Mouse (Mus musculus) forelimb bud, embryonic 11.5 days (tissue): ENCODE results near the gene Mllt6.
"Not testable (repeated sequence)": the region's sequence is repeated elsewhere in the genome, so short reads cannot be mapped to it uniquely, and the experiment has no call there.

Experiments used
- DNase-seq: peaks from one replicate; pipeline ENCODE4 v3.0.0-alpha.2; 2012; ENCODE audit warnings: low read depth, low spot score

Mllt6 gene

DNA sequence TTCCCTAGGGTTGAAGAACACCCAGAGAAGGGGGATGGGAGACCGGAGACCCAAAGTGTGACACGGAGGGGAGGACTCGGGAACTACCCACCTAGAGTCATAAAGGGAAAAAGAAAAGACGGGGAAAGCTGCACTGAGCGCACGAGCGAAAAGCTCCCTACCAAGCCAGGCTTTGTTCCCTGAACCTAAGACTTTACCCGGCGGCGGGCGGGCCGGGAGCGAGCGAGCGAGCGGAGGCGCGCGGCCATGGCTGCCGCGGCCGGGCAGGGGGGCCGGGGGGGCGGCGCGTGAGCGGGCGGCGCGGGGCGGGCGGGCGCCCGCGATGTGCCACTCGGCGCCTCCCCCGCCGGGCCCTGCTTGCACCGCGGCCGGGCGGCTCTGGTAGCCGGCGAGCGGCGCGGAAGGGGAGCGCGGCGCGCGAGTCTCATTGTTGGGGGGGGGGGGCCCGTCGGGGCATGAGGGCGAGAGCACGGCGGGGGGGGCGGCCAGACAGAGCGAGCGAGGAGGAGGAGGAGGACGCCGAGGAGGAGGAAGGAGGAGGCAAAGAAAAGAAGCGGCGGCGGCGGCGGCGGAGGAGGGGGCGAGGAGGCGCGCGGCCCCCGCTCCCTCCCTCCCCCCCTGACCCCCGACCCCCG lies at the start of gene Mllt6:
Mllt6 (plus strand) TSS at position 522 of the 635 bp plus-strand sequence.
- peak; percentile 76 for DNase-seq

DNA sequence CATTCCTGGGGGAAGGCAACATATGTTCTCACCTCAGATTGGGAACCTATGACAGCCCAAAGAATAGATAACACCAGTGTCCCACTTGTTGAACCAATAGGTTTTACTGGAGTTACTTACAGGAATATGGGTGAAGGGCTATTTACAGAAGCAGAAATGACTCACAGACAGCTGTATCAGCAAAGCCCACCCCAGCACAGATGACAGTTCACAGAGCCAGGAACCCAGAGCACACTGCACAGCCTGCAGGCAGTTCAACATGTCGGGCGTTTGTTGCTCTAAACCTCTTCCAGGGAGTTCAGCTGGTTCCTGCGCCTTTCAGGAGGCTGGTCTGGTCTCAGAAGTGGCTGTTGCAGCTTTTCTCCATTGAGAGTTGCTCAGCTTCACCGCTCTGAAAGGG lies 47.9 kb upstream of the Mllt6 start:
- DNase-seq = no peak

DNA sequence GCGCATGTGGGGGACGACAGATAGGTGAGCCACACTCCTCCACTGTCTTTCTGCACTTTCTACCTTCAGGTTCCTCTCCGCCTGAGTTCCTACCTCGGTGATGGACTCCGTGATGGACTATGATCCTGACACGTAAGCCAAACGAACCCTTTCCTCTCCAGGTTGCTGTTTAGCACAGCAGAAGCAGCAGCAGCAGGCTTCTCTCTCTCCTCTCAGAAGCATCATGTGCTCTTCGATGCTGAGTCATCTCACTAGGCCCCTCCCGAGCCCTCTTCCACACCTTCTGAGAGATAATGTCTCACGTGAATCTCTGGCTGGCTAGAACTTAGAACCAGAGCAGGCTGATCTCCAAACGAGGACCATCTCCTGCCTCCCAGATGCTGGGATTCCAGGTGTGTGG lies 44.8 kb upstream of the Mllt6 start:
- DNase-seq = no peak

DNA sequence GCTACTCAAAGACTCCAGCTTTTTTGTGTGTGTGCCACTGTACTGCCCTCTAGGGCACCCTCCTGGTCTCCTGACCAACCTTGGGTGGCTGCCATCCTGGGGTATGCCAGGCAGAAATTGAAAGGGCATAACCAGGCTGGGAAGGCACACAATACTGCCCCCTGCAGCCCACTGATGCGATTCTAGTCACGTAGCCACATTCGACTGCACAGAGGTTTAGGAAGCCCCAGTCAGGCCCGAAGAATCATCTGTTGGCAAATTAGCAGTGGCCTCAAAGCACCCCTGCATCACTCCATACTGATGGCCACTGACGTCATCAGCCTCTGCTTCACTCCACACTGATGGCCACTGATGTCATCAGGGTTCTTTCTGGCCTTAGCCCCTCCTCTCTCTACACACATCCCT lies 43.8 kb upstream of the Mllt6 start:
- DNase-seq = no peak

DNA sequence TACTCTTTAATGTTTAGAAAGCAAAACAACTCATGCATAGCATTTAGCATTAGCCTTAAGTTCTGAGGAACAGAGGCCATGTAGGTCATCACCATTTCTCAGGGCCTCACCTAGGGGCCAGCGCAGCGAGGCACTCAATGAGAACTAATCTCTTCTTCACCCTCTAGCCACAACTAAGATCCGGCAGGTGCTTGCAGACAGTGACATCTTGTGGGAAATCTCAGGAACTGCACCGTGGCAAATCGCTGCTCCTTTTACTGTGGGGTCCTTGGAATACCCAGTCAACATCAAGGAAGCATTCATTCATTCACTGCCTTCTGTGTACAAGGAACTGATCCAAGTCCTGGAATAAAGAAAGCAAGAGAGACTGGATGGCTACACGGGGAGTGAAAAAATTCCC lies 40.8 kb upstream of the Mllt6 start:
- peak; percentile 76 for DNase-seq

DNA sequence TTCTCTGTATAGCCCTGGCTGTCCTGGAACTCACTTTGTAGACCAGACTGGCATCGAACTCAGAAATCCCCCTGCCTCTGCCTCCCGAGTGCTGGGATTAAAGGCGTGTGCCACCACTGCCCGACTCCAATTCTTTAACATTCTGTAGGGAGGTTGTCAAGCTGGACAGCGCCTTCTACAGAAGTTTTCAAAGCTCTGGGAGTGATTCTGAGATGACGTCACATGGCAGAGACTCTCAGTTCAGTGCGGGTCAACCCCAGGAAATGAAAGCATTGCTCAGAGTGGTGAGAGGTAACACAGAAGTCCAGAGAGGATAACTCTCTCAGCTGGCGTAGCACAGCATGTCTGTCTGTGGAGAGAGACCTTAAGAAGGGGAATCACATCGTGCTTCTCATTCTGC lies 40.0 kb upstream of the Mllt6 start:
- DNase-seq = no peak

DNA sequence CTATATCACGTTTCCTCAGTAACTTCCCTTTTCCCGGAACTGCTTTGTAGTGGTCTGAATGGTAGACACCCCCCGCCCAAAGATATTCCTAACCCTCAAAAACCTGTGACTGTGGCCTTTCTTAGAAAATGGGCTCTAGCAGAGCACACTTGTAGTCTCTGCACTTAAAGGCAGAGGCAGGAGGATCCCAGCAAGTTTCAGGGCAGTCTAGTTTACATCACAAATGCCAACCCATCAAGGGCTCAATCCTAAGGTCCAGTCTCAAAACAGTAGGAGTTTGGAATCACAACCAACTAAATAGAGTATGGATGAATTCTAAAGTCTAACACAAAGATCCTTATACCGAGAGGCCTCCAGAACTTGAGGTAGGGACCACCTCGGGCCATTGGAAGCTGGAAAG lies 37.7 kb upstream of the Mllt6 start:
- DNase-seq = no peak

DNA sequence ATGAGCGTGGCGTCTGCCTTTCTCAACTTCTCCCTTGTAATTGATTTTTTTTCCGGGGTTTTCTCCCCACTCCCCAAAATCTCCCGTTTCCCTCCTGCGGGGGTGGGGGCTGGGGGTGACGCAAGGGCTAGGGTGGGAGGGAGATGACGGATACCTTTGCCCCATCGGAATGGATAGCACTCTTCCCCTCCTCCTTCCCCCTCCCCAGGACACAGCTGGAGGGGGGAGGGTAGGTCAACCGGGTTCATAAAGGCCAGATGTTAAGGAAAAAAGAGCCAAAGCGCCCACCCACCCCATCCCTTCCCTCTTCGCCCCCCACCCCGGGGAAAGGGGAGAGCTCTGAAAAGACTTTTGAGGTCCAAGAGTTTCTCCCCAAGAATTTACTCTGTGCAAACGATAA lies 36.8 kb upstream of the Mllt6 start:
- DNase-seq = no peak

DNA sequence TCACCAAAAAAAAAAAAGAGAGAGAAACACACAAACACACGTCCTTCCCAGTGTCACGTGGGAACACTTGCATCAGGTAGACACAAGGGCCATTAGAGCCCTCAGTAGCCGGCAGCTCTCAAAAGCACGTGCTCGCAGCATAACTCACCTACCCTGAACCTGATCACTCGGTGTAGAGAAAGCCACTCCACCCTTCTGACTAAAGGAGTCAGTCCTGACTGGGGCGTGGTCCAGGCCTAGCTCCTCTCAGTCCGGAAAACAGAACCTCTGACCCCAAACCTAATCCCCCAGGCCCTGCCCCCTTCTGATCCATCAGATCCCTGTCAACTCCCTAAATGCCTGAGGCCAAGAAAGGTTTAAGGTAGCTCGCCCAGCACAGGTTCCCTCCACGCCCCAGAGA lies 36.4 kb upstream of the Mllt6 start:
- DNase-seq = no peak

DNA sequence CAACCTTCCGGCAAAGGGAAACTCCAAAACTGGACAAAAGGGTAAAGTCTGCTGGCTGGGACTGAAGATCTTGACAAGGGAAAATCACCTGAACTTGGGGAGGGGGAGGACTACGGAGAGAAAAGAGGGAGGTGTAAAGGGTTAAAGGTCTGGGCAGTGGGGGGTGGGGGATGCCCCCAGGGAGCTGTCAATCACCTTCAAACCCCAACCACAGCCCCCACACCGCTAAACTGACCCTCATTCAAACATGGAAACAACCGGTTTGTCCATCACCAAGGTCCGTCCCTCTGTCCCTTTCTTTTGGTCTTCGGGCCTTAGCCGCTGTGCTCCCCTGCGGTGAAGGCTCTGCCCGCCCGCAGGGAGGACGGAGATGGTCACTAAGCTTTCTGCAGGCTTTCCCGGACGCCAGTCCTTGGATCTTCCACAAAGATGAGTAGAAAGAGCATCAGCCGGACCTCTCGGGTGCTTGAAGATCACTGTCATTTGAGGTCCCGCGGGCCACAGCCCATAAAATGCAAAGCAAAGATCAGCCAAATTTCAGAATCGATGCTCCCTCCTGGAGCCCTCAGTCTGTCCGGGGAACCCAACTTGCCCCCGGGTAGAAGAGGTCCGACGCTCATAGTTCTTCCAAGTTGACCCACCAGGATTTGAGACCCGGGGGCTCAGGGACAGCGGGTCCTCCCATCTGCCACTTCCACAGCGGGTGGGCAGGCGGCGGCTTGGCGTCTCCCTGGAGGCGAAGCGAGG lies 35.5 kb upstream of the Mllt6 start:
- no peak for DNase-seq

DNA sequence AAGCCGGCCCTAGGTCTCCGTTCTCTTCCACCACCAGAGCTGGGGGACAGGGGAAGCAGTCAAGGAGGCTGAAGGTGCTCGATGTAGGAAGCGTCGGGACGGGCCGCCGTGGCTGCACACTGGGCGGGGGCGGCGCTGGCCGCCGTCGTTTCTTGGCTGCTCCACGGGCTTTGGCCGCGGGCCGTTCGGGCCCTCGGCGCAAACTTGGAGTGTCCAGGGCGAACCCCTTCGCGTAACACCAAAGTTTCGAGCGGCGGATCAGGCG lies 35.0 kb upstream of the Mllt6 start:
- no peak for DNase-seq

DNA sequence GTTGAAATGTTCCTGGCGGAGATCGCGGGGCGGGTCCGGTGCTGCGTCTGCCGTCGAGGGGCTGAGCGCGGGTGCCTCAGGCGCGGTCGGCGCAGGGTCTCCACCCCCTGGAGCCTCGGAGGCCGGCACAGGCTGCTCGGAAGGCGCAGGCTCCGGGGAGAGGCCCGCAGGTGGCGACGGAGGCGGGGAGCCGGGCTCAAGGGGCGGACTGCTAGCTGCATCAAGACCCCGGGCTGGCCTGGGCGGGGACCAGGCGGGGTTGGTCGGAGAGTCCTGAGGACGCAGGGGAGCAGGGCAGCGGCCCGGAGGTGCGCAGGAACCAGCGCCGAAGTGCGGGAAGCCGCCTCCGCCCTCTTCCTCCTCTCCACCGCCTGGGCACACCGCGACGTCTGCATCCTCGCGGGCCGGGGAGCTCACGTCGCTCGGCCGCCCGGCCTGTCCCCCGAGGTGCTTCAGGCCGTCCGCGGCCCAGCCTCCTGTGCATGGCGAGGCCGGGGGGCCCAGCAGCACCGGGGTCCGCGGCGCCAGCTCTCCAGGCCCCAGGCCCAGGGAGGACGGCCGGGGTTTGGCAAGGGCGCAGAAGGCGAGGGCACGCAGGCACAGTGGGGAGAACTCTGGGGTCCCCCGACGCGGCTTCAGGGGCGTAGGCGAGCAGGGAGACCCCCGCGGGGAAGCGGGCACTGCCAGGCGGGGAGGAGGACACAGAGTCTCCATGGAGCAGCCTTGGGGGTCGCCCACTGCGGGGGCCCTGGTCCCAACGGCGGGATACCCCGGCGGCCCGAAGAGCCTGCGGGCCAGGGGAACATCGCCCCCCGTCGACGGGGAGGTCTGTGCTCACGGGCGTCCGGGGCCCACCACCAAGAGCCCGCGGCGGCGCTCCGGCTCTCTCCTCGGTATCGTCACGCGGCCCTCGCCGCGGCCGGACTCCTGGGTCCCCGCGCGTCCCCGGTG lies 34.4 kb upstream of the Mllt6 start:
- peak; percentile 38 for DNase-seq

DNA sequence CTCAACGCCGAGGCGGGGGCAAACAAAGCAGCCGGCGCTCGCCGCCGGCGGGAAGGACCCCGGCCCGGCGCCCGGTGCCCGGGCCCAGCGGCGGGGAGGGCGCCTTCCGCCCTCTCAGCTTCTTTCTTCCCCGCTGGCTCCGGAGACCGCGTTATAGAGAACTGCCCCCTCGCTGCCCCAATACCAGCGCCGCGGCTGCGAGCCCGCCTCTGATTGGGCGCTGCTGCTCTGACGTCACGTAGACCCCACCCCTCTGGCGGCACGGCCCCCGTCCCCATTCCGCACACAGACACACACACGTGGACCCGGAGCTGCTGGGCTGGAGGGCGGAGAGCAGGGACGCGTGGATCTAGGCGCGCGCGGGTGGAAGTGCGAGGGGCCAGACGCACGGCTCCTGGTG lies 33.6 kb upstream of the Mllt6 start, which contains the start of gene Epop:
Epop (minus strand) TSS at position 127 of the 400 bp plus-strand sequence.
- DNase-seq = peak; percentile 91

DNA sequence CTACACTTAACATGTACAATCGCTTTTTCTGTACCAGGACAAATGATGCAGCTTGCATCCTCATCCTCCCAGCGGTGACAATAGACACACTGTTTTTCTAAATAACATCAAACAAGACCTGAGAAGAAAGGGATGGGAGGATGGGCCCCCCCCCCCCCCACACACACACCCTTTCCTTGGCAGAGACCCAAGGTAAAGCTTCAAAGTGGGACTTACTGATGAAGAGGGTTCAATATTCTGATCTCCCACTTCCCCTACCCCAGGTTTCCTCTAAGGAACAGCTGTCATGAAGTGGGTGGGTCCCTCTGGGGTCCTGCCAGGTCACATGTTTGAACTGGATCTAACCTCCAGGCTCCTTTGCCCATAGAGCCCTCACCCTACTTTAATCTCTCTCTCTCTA lies 32.2 kb upstream of the Mllt6 start:
- DNase-seq = no peak

DNA sequence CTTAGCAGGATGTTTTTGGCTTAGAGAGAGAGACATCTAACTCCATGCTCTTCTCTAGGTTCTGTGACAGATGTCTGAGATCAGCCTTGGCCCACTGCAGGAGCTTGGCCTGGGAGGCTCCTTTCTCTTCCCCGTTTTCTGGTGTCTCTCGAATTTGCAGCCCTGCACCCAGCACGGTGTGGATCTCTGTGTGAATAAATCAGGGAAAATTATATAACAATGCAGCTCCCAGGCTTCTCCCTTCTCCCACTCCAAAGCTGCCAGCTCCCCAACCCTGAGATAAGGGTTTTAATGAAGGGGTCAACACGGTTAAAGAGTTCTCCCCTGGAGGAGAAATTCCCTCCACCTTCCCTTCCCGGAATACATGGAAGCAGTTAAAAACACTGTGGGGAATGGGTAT lies 31.7 kb upstream of the Mllt6 start:
- DNase-seq = no peak

DNA sequence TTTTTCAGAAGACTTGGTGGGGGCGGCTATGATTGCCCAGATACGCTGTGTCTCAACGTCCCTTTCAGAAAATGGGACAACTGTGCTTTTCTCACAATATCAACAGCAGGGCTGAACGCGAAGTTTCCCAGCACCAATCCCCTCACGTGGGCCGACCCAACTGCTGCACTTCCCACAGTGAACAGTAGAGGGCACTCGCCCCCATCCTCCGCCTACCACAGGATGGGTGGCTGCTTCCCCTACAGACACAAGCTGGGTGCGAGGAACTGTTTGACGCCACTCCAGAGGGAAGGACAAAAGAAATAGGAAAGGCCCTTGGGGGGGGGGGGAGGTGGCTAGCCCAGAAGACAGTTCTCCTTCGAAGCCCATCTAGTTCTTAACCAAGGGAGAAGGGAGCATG lies 31.3 kb upstream of the Mllt6 start:
- DNase-seq = peak; percentile 74

DNA sequence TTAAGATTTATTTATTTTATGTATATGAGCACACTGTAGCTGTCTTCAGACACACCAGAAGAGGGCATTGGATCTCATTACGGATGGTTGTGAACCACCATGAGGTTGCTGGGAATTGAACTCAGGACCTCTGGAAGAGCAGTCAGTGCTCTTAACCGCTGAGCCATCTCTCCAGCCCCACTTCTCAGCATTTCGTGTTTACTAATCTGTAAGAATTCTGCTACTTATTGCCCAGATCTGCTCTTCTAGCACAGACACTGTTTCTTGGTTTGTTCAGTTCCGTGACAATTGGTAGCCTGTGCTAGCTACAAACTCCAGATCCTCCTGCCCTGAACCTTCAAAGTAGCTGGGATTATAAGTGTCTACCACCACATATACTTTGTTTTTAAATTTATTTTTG lies 30.8 kb upstream of the Mllt6 start:
- DNase-seq = not testable (repeated sequence)

DNA sequence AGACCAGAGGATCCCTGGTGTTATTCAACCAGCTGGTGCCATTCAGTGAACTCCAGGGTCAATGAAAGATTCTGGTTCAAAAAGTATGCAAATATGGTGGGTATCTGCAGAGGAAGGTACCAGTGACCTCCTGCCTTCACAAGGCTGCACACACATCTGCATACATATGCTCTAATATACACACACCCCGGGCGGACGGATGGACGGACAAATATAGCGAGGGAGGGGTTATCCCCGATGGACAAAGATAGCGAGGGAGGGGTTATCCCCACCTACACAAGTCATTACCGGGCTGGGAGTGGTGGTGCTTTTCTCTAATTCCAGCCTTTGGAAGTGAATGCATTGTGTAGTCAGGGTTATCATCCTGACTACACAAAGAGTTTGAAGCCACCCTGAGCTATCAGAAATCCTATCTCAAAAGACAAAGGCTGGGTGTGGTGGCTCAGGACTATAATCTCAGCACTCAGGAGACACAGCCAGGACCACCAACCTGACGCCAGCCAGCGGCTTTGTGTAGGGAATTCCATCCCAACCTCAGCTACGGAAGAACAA lies 27.7 kb upstream of the Mllt6 start:
- no peak for DNase-seq

DNA sequence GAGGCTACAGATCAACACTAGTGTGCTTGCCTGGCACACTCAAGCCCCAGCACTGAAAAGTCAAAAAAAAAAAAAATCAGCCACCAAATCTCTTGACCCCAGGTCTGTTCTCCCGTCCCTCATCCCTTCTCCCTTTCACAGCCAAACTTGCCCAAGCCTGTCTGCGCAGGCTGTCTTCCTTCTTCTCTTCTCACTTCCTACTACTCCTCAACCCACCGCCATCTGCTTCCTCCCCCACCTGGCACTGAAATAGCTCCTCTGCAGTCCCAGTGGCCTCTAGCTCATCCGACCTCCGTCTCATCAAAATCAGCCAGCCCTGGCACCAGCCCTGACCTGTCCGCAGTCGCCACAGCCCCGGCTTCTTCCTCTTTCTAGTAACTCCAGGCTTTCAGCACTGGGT lies 21.5 kb upstream of the Mllt6 start:
- DNase-seq = no peak

DNA sequence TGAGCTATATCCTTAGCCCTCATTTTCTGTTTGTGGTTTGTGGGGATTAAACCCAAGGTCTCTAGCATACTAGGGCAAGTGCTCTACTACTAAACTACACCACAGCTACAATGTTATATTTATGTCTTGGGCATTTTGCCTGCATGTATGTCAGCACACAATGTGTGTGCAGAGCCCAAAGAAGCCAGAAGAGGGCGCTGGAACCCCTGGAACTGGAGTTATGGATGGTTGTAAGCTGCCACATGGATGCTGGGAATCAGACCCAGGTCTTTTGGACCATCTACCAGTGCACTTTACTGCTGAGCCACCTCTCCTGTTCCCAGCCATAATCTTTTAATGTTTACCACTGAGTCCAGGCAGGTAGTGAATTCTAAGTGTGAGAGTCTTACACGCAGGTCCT lies 20.5 kb upstream of the Mllt6 start:
- no peak for DNase-seq

DNA sequence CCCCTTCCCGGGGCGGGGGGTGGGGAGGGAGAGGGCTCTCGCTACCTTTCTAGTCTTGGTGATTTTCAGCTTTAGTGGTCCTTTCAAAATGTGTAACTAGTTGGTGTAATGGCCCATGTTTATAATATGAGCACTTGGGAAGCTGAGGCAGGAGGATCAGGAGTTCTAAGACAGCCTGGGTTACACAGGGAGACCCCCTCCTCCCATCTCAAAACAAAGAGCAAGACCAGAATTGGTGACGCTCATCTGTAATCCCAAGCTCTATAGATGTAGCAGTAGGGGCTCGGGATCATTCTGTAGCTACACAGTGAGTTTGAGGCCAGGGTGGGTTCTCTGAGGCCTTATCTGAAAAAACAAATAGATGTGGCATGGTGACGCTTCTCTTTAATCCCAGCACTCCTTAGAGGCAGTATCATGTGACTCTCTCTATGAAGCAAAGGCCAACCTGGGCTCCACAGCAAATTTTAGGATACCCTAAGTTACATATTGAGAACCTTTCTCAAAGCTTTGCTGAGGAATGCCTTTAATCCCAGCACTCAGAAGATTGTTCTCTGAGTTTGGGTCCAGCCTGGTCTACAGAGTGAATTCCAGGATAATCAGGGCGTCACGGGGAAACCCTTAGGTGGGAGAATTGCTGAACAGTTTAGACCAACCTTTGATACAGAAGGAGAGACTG lies 19.7 kb upstream of the Mllt6 start:
- no peak for DNase-seq

DNA sequence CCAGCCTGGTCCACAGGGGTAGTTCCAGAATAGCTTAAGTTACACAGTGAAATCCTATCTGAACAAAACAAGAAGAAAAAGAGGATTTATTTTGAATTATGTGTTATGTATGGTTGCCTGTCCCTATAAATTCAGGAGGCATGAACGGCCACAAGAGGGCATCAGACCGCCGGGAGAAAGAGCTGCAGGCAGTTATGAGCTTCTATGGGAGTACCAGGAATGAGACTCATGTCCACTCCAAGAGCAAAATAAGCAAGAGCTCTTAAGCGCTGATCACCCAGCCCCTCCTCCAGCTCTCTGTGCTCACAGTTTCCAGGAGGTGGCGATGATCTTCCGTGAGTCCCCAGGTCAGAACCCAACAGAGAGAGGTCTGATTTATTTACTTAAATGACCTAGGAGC lies 18.4 kb upstream of the Mllt6 start:
- no peak for DNase-seq
